Mouse (Mus musculus): ENCODE measurements at regions not wholly inside any gene's neighbourhood (a gene's known extent, or its start where the extent isn't known, plus 50 kb on each side); places are given as distances from the start of the nearest gene placed in this dataset.

- Histone ChIP-seq H3K4me2 (ENCODE audit: low read length) (no peak overlapping the region), H3K4me3 (replicated peaks; ENCODE audit: low read depth, low read length) (no peak overlapping the region), H3K27ac (replicated peaks; ENCODE audit: low read depth, low read length) (no peak overlapping the region), H3K36me3 (ENCODE audit: control insufficient read depth, insufficient read depth, low read length) (no peaks in the 10 kb centered on the region), H3K9me3 (ENCODE audit: control insufficient read depth, low read length) (no peaks in the 10 kb centered on the region), H3K4me1 (ENCODE audit: control insufficient read depth, insufficient read depth, low read length) (no peaks in the 10 kb centered on the region), H3K27me3 (ENCODE audit: control insufficient read depth, insufficient read depth, low read length) (no peaks in the 10 kb centered on the region), H3K9ac (replicated peaks; ENCODE audit: low read length) (no peak overlapping the region)
- DNase-seq (peak; percentile 48), ATAC-seq (ENCODE audit: low FRiP score, low TSS enrichment) (no peak)
- 58% methylated on average over 3 of the region's 3 CpGs for WGBS
Observed at GRCm38 (mm10) chr6:82844432-82844831, 70.2 kb upstream of the Hk2 start.

- ATAC-seq (ENCODE audit: low FRiP score, low TSS enrichment): no peak
- 87% methylated on average over 4 of the region's 4 CpGs for WGBS
Observed at GRCm38 (mm10) chr6:82843881-82844280, 69.6 kb upstream of the Hk2 start.

DNA sequence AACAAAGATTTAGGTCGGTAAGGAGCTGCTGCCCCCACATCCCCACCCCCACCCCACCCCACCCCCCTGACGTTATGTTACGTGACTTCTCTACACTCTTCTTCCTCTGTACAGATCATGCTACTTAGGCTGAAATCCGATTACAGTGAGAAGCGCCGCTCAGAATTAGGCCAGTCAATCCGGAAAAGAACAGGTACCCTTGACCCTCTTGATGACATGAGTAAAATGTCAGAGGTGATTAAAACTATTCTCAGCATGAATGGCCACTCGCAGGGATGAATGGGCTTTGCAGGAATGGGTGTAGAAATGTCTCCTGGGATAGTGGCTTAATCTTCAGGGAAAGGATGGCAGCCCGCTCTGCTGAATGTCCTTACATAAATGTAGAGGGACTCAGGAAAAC lies 63.0 kb upstream of the Hk2 start:
- Histone ChIP-seq H3K9me3 (ENCODE audit: control insufficient read depth, low read length) (no peaks in the 10 kb centered on the region), H3K27me3 (ENCODE audit: control insufficient read depth, insufficient read depth, low read length) (no peaks in the 10 kb centered on the region), H3K27ac (replicated peaks; ENCODE audit: low read depth, low read length) (no peak overlapping the region), H3K4me3 (replicated peaks; ENCODE audit: low read depth, low read length) (no peak overlapping the region), H3K36me3 (ENCODE audit: control insufficient read depth, insufficient read depth, low read length) (no peaks in the 10 kb centered on the region), H3K9ac (replicated peaks; ENCODE audit: low read length) (no peak overlapping the region), H3K4me1 (ENCODE audit: control insufficient read depth, insufficient read depth, low read length) (no peaks in the 10 kb centered on the region), H3K4me2 (ENCODE audit: low read length) (no peak overlapping the region)
- WGBS: 47% methylated on average over 9 of the region's 9 CpGs
- no peak for DNase-seq
- ATAC-seq (ENCODE audit: low FRiP score, low TSS enrichment): no peak

More at GRCm38 (mm10) chr6:82843881-82844280, 69.6 kb upstream of the Hk2 start:
- no peaks in the 10 kb centered on the region for H3K9me3 ChIP-seq (ENCODE audit: control insufficient read depth, low read length)
- H3K4me1 ChIP-seq (ENCODE audit: control insufficient read depth, insufficient read depth, low read length): no peaks in the 10 kb centered on the region
- no peak overlapping the region for H3K9ac ChIP-seq (replicated peaks; ENCODE audit: low read length)
- no peak overlapping the region for H3K27ac ChIP-seq (replicated peaks; ENCODE audit: low read depth, low read length)
- no peaks in the 10 kb centered on the region for H3K27me3 ChIP-seq (ENCODE audit: control insufficient read depth, insufficient read depth, low read length)
- no peak overlapping the region for H3K4me3 ChIP-seq (replicated peaks; ENCODE audit: low read depth, low read length)
- H3K4me2 ChIP-seq (ENCODE audit: low read length): no peak overlapping the region
- no peaks in the 10 kb centered on the region for H3K36me3 ChIP-seq (ENCODE audit: control insufficient read depth, insufficient read depth, low read length)
- no peak for DNase-seq

DNA sequence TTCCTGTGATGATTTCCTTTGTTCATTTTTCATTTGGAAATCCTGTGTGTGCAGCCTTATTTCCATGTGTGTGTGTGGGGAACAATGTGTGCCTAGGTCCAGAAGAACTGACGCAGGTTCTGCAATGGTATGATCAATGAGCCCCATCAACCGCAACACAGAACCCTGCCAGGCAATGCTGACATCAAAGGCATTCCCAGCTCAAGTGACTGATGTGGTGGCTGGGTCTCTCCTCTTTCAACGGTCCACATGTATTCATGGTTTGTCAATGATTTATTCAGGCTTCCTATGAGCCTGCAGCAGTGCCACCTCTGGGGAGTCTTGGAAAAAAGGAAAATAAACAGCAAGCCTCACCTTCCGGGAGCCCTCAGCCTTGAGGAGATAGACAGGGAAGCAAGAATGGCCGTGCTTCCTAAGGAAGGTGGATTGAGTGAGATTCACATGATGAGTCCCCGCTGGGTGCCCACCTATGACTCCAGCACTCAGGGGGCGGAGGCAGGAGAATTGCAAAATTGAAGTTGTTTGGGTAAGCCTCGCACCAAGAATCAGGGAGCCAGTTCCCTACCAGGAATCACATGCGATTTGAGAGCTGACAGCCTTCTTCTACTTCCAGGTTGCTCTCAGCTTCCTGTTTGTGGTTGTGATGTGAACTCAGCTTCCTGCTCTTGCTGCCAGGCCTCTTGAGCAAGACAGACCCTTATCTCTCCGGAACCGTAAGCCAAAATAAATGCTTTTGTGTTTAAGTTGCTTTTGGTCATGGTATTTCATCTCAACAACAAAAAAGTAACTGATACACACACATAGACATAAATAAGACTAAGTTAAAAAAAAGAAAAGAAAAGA lies 61.2 kb upstream of the Hk2 start:
- no peak overlapping the region for H3K27ac ChIP-seq (replicated peaks; ENCODE audit: low read depth, low read length)
- no peaks in the 10 kb centered on the region for H3K9me3 ChIP-seq (ENCODE audit: control insufficient read depth, low read length)
- H3K4me2 ChIP-seq (ENCODE audit: low read length): no peak overlapping the region
- no peaks in the 10 kb centered on the region for H3K36me3 ChIP-seq (ENCODE audit: control insufficient read depth, insufficient read depth, low read length)
- no peaks in the 10 kb centered on the region for H3K27me3 ChIP-seq (ENCODE audit: control insufficient read depth, insufficient read depth, low read length)
- ATAC-seq (ENCODE audit: low FRiP score, low TSS enrichment): no peak
- no peaks in the 10 kb centered on the region for H3K4me1 ChIP-seq (ENCODE audit: control insufficient read depth, insufficient read depth, low read length)
- no peak overlapping the region for H3K9ac ChIP-seq (replicated peaks; ENCODE audit: low read length)
- H3K4me3 ChIP-seq (replicated peaks; ENCODE audit: low read depth, low read length): no peak overlapping the region
- 80% methylated on average over 11 of the region's 11 CpGs for WGBS
- DNase-seq: no peak

- no peak overlapping the region for H3K27ac ChIP-seq (replicated peaks; ENCODE audit: low read depth, low read length)
- no peak overlapping the region for H3K9ac ChIP-seq (replicated peaks; ENCODE audit: low read length)
- H3K4me3 ChIP-seq (replicated peaks; ENCODE audit: low read depth, low read length): no peak overlapping the region
- no peak overlapping the region for H3K4me2 ChIP-seq (ENCODE audit: low read length)
- no peaks in the 10 kb centered on the region for H3K9me3 ChIP-seq (ENCODE audit: control insufficient read depth, low read length)
- ATAC-seq (ENCODE audit: low FRiP score, low TSS enrichment) (no peak), DNase-seq (no peak)
- 94% methylated on average over 6 of the region's 6 CpGs for WGBS
- H3K27me3 ChIP-seq (ENCODE audit: control insufficient read depth, insufficient read depth, low read length): no peaks in the 10 kb centered on the region
- H3K36me3 ChIP-seq (ENCODE audit: control insufficient read depth, insufficient read depth, low read length): no peaks in the 10 kb centered on the region
- no peaks in the 10 kb centered on the region for H3K4me1 ChIP-seq (ENCODE audit: control insufficient read depth, insufficient read depth, low read length)
Observed at GRCm38 (mm10) chr6:82833867-82834266, 59.6 kb upstream of the Hk2 start.

- H3K36me3 ChIP-seq (ENCODE audit: control insufficient read depth, insufficient read depth, low read length): no peaks in the 10 kb centered on the region
- no peaks in the 10 kb centered on the region for H3K9me3 ChIP-seq (ENCODE audit: control insufficient read depth, low read length)
- H3K9ac ChIP-seq (replicated peaks; ENCODE audit: low read length): no peak overlapping the region
- no peak overlapping the region for H3K4me2 ChIP-seq (ENCODE audit: low read length)
- no peak overlapping the region for H3K27ac ChIP-seq (replicated peaks; ENCODE audit: low read depth, low read length)
- no peaks in the 10 kb centered on the region for H3K27me3 ChIP-seq (ENCODE audit: control insufficient read depth, insufficient read depth, low read length)
- WGBS: 45% methylated on average over 1 of the region's 1 CpGs
- no peaks in the 10 kb centered on the region for H3K4me1 ChIP-seq (ENCODE audit: control insufficient read depth, insufficient read depth, low read length)
- H3K4me3 ChIP-seq (replicated peaks; ENCODE audit: low read depth, low read length): no peak overlapping the region
- DNase-seq: no peak
- no peak for ATAC-seq (ENCODE audit: low FRiP score, low TSS enrichment)
Observed at GRCm38 (mm10) chr6:82831211-82831610, 57.0 kb upstream of the Hk2 start.

- ATAC-seq (ENCODE audit: low FRiP score, low TSS enrichment): no peak
- Histone ChIP-seq H3K4me1 (ENCODE audit: control insufficient read depth, insufficient read depth, low read length) (no peaks in the 10 kb centered on the region), H3K27me3 (ENCODE audit: control insufficient read depth, insufficient read depth, low read length) (no peaks in the 10 kb centered on the region), H3K27ac (replicated peaks; ENCODE audit: low read depth, low read length) (no peak overlapping the region), H3K9ac (replicated peaks; ENCODE audit: low read length) (no peak overlapping the region), H3K4me3 (replicated peaks; ENCODE audit: low read depth, low read length) (no peak overlapping the region), H3K9me3 (ENCODE audit: control insufficient read depth, low read length) (no peaks in the 10 kb centered on the region), H3K4me2 (ENCODE audit: low read length) (no peak overlapping the region), H3K36me3 (ENCODE audit: control insufficient read depth, insufficient read depth, low read length) (no peaks in the 10 kb centered on the region)
- no peak for DNase-seq
- 89% methylated on average over 3 of the region's 3 CpGs for WGBS
Observed at GRCm38 (mm10) chr6:82824684-82825083, 50.4 kb upstream of the Hk2 start.

GRCm38 (mm10) chr6:82824240-82824639 lies 50.0 kb upstream of the Hk2 start:
- Histone ChIP-seq H3K4me1 (ENCODE audit: control insufficient read depth, insufficient read depth, low read length) (no peaks in the 10 kb centered on the region), H3K27ac (replicated peaks; ENCODE audit: low read depth, low read length) (no peak overlapping the region), H3K36me3 (ENCODE audit: control insufficient read depth, insufficient read depth, low read length) (no peaks in the 10 kb centered on the region), H3K4me2 (ENCODE audit: low read length) (no peak overlapping the region), H3K27me3 (ENCODE audit: control insufficient read depth, insufficient read depth, low read length) (no peaks in the 10 kb centered on the region), H3K9ac (replicated peaks; ENCODE audit: low read length) (no peak overlapping the region), H3K4me3 (replicated peaks; ENCODE audit: low read depth, low read length) (no peak overlapping the region), H3K9me3 (ENCODE audit: control insufficient read depth, low read length) (no peaks in the 10 kb centered on the region)
- ATAC-seq (ENCODE audit: low FRiP score, low TSS enrichment): no peak
- DNase-seq: no peak
- 64% methylated on average over 8 of the region's 8 CpGs for WGBS

Data from midbrain, embryonic 14.5 days (tissue).